ENCODE assay signal across 14 mouse cellular contexts in the genomic region with DNA sequence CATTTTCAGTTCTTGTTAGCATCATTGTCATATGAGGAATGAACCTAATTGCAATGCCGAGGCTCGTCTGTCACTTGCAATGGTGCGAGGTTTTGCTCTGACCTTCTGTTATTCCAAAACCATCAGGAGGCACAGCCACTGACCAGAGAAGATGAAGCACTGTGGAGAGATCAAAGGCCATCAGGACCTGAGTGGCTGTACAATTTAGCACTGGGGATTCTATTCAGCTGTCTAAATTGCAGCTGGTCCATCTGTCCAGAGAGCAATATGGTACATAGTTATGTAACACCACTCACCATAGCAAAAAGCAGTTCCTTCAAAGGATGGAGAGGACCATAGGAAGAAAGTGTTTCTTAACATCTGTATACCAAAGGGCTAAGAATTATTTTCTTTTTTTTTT.
"Had no signal": no experiment of that assay in that cellular context is flagged by ENCODE, and none has a peak within 500 bp of the region (broad histone marks: within the 10 kb centered on the region; RNA-seq: fewer than 3 reads in every experiment).

No protein-coding gene starts in this region.

- DNase-seq: kidney, adult 18-20 months; kidney, adult 9 months; kidney, postnatal 14 days; kidney, postnatal 4 days; left cerebral cortex, postnatal 4 days; liver, postnatal 0 days; lung, embryonic 14.5 days; lung, postnatal 10 days; lung, postnatal 36 days; midbrain, embryonic 14.5 days; right cerebral cortex, postnatal 4 days; thymus, adult 2 months; thymus, postnatal 14 days; thymus, postnatal 4 days had no signal
